Mouse (Mus musculus) forebrain, embryonic 14.5 days (tissue): ENCODE measurements at regions not wholly inside any gene's neighbourhood (a gene's known extent, or its start where the extent isn't known, plus 50 kb on each side); places are given as distances from the start of the nearest gene placed in this dataset.

Experiments
- ATAC-seq: fragments of 200-750 bp; cut with Nextera tagmentation; 2 replicates; pipeline ENCODE4 v1.8.0; 2017; ENCODE audit warnings: mild to moderate bottlenecking, moderate library complexity
- DNase-seq: peaks from one replicate; pipeline ENCODE4 v3.0.0-alpha.2; 2015; ENCODE audit warnings: low spot score
- H3K27ac ChIP-seq: fragments of 300-500 bp; sonication (generic); 2 replicates; pipeline ENCODE4 v1.5.1; 2014; ENCODE audit warnings: low read depth, mild to moderate bottlenecking, control low read depth, low read length, moderate library complexity
- H3K27me3 ChIP-seq: fragments of 300-500 bp; sonication (generic); replicated peaks from 2 replicates; pipeline ENCODE4 v1.6.1; 2014; ENCODE audit warnings: low read length, control low read depth, mixed read lengths; ENCODE audit not compliant: control insufficient read depth, insufficient read depth
- H3K36me3 ChIP-seq: fragments of 300-500 bp; sonication (generic); 2 replicates; pipeline ENCODE4 v1.6.1; 2014; ENCODE audit warnings: low read length, control low read depth; ENCODE audit not compliant: control insufficient read depth, insufficient read depth
- H3K4me1 ChIP-seq: fragments of 300-500 bp; sonication (generic); 2 replicates; pipeline ENCODE4 v1.6.1; 2014; ENCODE audit warnings: antibody characterized with exemption, low read length, control low read depth; ENCODE audit not compliant: control insufficient read depth, insufficient read depth
- H3K4me2 ChIP-seq: fragments of 300-500 bp; sonication (generic); 2 replicates; pipeline ENCODE4 v1.6.1; 2014; ENCODE audit warnings: mild to moderate bottlenecking, control low read depth, low read length
- H3K4me3 ChIP-seq: fragments of 300-500 bp; sonication (generic); 2 replicates; pipeline ENCODE4 v1.5.1; 2014; ENCODE audit warnings: low read depth, low read length, control low read depth
- H3K9ac ChIP-seq: fragments of 300-500 bp; sonication (generic); 2 replicates; pipeline ENCODE4 v1.6.1; 2014; ENCODE audit warnings: mild to moderate bottlenecking, low read length, control low read depth, moderate library complexity
- H3K9me3 ChIP-seq: fragments of 300-500 bp; sonication (generic); replicated peaks from 2 replicates; pipeline ENCODE4 v1.6.1; 2016; ENCODE audit warnings: low read length, control low read depth, mixed read lengths; ENCODE audit not compliant: control insufficient read depth
- WGBS: fragments of 180-500 bp; shearing (Covaris S2); extraction: QIAGEN DNeasy Blood & Tissue Kit; methylation state at CpG from one replicate; pipeline ENCODE4 v1.1.7; 2014; 5-methylcytosine and 5-hydroxymethylcytosine counted together

DNA sequence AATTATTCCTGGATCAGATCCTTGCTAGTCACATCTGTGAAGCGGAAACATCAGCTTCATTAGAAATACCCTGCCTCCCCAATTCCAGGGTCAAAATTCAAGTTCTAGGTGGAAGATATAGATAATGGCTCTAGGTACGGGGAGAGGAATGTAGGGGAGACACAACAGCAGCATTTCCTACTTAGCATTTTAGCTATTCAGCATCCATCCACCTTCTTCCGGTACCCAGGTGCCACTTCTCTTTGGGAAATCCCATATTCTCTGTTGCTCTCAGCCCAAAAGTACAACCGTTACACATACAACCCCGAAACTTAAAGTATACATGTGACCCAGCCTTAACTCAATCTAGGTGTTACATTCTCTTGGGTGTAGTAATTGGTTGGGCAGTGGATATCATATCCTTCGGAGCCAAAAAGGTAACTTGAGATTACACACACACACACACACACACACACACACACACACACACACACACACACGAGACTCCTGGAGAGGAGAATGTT is 112.9 kb downstream of the Zfp36l1 start:
- no peak overlapping the region for H3K4me3 ChIP-seq
- WGBS, result 90% methylated on average over 7 of the region's 7 CpGs
- no peak for ATAC-seq
- no peaks in the 10 kb centered on the region for H3K27me3 ChIP-seq
- DNase-seq, result no peak
- no peak overlapping the region for H3K9ac ChIP-seq
- H3K36me3 ChIP-seq, result no peaks in the 10 kb centered on the region
- H3K4me2 ChIP-seq, result no peak overlapping the region
- H3K4me1 ChIP-seq, result no peaks in the 10 kb centered on the region
- no peak overlapping the region for H3K27ac ChIP-seq
- no peaks in the 10 kb centered on the region for H3K9me3 ChIP-seq

DNA sequence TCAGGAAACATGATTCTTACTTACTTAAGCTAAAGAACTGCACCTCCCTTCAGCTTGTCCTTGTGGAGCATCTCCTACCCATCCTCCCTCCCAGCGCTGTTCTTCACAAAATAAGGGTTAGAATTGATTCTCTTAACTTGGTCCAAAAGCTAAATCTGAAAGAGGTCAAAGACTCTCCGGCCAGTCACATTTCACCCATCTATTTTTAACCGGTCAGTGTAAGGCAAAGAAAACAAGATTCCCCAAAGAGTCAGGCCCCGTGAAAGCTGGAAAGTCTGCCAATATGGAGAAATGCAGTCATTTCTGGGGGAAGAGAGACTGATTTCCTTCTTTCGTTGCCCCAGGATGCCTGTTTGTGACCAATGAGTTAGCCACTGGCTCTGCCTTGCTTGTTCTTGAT is 114.0 kb downstream of the Zfp36l1 start:
- WGBS, result 92% methylated on average over 5 of the region's 5 CpGs
- Histone ChIP-seq H3K27ac (no peak overlapping the region), H3K27me3 (no peaks in the 10 kb centered on the region), H3K4me3 (no peak overlapping the region), H3K9ac (no peak overlapping the region), H3K9me3 (no peaks in the 10 kb centered on the region), H3K36me3 (no peaks in the 10 kb centered on the region), H3K4me1 (no peaks in the 10 kb centered on the region), H3K4me2 (no peak overlapping the region)
- DNase-seq (no peak), ATAC-seq (no peak)

DNA sequence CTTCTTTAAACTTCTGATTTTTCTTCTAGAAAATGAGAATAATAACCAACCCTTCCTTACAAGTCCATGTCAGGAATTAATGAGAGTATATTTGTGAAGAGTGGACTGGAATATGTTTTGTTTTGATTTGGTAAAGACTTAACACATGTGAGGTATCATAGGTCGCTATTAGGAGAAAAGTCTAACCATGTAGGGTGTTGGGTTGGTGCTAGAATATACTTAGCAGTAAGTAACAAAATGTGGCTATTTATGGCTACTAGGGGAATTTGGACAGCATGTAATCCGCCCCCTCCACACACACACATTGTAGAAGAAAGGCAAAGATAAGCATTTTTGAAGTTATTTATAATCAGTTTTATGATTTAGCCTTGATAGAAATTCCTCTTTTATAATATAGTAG is 114.5 kb downstream of the Zfp36l1 start:
- Histone ChIP-seq H3K27me3 (no peaks in the 10 kb centered on the region), H3K4me1 (no peaks in the 10 kb centered on the region), H3K27ac (no peak overlapping the region), H3K4me3 (no peak overlapping the region), H3K9ac (no peak overlapping the region), H3K4me2 (no peak overlapping the region), H3K36me3 (no peaks in the 10 kb centered on the region), H3K9me3 (no peaks in the 10 kb centered on the region)
- 91% methylated on average over 2 of the region's 2 CpGs for WGBS
- DNase-seq, result no peak
- ATAC-seq, result no peak

DNA sequence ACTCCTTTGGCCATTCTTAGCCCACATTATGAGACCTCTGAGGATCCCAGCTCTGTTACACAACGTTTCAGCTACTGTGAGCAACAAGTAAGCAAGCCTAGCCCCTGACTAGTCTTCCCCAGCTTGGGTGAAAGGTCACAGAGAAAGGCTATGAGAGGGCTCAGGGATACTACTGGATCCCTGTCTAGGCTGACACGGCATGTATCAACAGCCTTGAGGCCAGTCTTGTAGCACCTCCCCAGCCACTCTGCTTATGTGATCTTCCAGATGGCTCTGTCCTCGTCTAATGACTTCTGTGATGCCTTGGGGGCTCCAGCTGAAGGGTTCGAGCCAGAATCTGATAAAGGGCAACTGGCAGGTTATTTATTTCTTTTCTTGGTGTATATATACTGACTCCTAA is 115.6 kb downstream of the Zfp36l1 start:
- DNase-seq (no peak), ATAC-seq (no peak)
- Histone ChIP-seq H3K9ac (no peak overlapping the region), H3K4me1 (no peaks in the 10 kb centered on the region), H3K27me3 (no peaks in the 10 kb centered on the region), H3K4me3 (no peak overlapping the region), H3K27ac (no peak overlapping the region), H3K4me2 (no peak overlapping the region), H3K9me3 (no peaks in the 10 kb centered on the region), H3K36me3 (no peaks in the 10 kb centered on the region)
- WGBS, result 77% methylated on average over 4 of the region's 4 CpGs

DNA sequence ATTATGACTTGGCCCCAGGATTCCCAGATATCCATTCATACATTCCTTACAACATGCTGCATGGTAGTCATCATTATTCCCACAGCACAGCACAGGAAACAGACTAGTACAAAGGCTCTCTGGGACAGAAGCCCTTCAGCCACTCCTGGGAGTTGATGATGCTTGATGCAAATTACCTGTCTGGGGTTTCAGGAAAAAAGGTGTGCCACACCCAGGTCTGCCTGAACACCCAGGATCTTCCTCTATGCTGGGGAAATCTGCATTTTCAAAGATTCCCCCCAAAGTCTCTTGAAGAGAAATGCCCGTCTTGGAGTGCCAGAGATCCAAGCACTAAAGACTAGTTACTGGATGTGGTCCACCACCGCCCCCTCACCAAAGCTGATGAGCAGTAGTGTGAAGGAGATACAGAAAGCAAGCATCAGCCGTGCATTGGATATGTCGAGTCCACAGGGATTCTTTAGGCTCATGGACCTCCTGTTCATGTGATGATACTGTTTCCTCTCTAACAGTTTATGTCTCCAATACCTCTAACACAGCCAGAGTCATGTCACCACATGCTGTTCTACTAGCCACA is 117.2 kb downstream of the Zfp36l1 start:
- no peaks in the 10 kb centered on the region for H3K36me3 ChIP-seq
- no peaks in the 10 kb centered on the region for H3K9me3 ChIP-seq
- DNase-seq (no peak), ATAC-seq (no peak)
- H3K4me3 ChIP-seq, result no peak overlapping the region
- WGBS, result 87% methylated on average over 4 of the region's 4 CpGs
- no peaks in the 10 kb centered on the region for H3K27me3 ChIP-seq
- H3K4me2 ChIP-seq, result no peak overlapping the region
- H3K9ac ChIP-seq, result no peak overlapping the region
- no peak overlapping the region for H3K27ac ChIP-seq
- peaks cover 9% of the 10 kb centered on the region for H3K4me1 ChIP-seq

DNA sequence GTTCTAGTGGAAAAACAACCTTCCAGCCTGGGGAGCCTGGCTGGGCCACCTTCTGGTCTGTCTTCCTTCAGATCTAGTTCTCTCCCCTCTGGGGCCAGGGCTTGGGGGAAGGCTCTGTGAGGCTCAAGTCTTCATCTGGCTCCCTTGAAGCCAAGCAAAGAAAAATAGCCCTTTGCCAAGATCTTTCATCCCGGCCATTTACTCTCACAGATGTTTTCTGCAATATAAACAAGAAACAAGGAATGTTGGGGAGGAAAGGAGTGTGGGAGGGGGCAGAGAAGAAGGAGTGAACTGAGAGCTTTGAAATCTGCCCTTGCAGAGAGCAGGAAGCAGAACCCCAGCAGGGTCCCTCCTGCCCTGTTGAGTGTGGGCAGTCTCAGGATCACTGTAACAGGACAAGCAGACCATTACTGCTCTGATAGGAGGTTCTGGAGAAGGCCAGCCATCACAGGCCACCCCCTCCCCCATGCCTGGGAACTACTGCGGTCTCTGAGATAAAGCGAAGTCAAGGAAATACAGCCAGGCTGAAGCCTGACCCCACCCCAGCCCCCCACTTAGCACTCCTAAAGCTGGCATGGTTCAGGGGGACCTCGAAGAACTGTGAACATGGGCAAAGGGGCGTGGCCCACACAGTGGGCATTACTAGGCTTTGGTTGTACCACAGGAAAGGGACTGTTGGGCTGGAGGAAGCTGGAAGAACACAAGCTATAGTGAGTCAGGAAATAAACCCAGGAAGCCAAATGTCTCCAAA is 118.8 kb downstream of the Zfp36l1 start:
- DNase-seq, result no peak
- no peak overlapping the region for H3K9ac ChIP-seq
- WGBS, result 77% methylated on average over 5 of the region's 5 CpGs
- H3K4me1 ChIP-seq, result peaks cover 23% of the 10 kb centered on the region
- no peaks in the 10 kb centered on the region for H3K36me3 ChIP-seq
- H3K9me3 ChIP-seq, result no peaks in the 10 kb centered on the region
- no peak overlapping the region for H3K4me2 ChIP-seq
- ATAC-seq, result no peak
- no peaks in the 10 kb centered on the region for H3K27me3 ChIP-seq
- no peak overlapping the region for H3K27ac ChIP-seq
- no peak overlapping the region for H3K4me3 ChIP-seq

DNA sequence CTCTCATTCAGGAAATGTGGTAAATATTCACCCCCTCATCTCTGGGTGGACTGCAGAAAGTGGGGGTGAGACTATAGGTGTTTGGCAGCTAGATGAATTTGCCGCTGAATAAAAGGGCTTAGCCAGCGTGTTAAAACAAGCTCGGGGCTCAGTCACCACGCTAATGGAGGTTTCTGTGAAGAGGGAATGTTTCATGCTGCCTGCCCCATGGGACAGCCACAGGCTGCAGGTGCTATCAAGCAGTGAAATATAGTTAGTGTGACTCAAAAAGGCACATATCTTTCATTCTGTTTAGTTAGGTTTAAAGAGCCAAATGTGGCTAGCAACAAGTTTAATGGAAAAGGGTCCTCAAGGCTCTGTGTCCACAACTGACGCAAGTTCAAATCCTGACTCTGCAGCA is 121.5 kb downstream of the Zfp36l1 start:
- no peak for DNase-seq
- peaks cover 27% of the 10 kb centered on the region for H3K4me1 ChIP-seq
- peak; percentile 31 for ATAC-seq
- no peak overlapping the region for H3K9ac ChIP-seq
- no peak overlapping the region for H3K4me2 ChIP-seq
- WGBS, result 29% methylated on average over 5 of the region's 5 CpGs
- H3K36me3 ChIP-seq, result no peaks in the 10 kb centered on the region
- no peaks in the 10 kb centered on the region for H3K9me3 ChIP-seq
- no peaks in the 10 kb centered on the region for H3K27me3 ChIP-seq
- peak overlapping the region; percentile 44; the same call in 1 of the 2 replicates for H3K27ac ChIP-seq
- H3K4me3 ChIP-seq, result no peak overlapping the region

DNA sequence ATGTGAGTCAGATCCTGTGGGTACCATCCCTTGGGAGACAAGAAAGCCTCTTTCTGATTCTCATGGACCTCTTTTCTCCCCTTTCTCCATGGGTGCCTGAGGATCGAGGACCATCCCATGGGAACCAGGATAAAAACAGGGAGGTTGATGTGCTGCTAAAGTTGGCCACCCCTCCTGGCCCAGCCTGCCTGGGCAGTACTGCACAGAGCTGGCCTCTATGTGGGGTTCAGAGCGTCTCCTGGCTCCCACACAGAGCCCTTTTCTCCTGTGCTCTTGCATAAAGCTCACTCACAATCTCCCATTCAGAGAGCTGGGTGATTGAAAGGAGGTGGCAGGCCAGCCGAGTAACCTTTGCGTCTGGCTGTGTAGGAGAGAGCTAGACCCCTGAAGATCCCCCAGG is 122.1 kb downstream of the Zfp36l1 start:
- ATAC-seq, result peak; percentile 63
- Histone ChIP-seq H3K27me3 (no peaks in the 10 kb centered on the region), H3K4me1 (peaks cover 27% of the 10 kb centered on the region), H3K9me3 (no peaks in the 10 kb centered on the region), H3K36me3 (no peaks in the 10 kb centered on the region), H3K4me2 (no peak overlapping the region), H3K4me3 (no peak overlapping the region), H3K9ac (peak overlapping the region; percentile 32; the same call in 1 of the 2 replicates), H3K27ac (peak overlapping the region; percentile 44; the same call in 1 of the 2 replicates)
- WGBS, result 18% methylated on average over 4 of the region's 4 CpGs
- DNase-seq, result peak; percentile 56

DNA sequence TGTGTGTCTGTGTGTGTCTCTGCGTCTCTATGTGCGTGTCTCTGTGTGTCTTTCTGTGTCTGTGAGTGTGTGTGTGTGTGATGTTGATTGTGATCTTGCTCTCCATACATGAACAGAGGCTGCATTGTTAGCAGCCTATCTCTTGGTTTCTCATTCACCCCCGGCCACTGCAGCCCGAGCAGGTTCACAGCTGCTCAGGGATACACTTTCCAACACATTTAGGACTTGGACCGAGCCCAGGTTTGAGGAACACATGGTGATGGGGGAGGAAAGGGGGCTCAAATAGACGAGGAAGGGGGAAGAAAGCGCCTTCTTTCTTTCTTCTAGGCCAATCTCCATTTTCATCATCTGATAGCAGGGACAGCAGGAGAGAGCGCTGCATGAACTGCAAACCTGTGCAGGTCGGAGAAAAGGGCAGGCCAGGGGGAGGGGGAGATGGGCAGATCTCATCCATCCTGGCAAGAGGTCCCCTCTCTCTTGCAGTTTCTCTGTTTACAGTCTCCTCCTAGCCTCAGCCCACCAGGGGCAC is 123.2 kb downstream of the Zfp36l1 start:
- H3K9me3 ChIP-seq, result no peaks in the 10 kb centered on the region
- ATAC-seq (peak; percentile 49; the same call in 1 of the 2 replicates), DNase-seq (peak; percentile 64)
- H3K4me1 ChIP-seq, result peaks cover 27% of the 10 kb centered on the region
- H3K4me2 ChIP-seq, result no peak overlapping the region
- WGBS, result 45% methylated on average over 9 of the region's 9 CpGs
- H3K27me3 ChIP-seq, result no peaks in the 10 kb centered on the region
- H3K27ac ChIP-seq, result peak overlapping the region; percentile 58
- no peaks in the 10 kb centered on the region for H3K36me3 ChIP-seq
- no peak overlapping the region for H3K4me3 ChIP-seq
- 0 out of 2 replicates have a peak overlapping the region, but pooled peaks have one; percentile 17 for H3K9ac ChIP-seq
